Mouse (Mus musculus) forebrain, postnatal 0 days (tissue): ENCODE measurements around the gene Cop1. TPM values are rescaled to one million over a fixed set of nuclear protein-coding genes. Genes with fewer than 3 reads are reported as not detected.

Source experiments
- ATAC-seq: fragments of 200-750 bp; cut with Nextera tagmentation; 2 replicates; pipeline ENCODE4 v1.8.0; 2017; ENCODE audit warnings: mild to moderate bottlenecking, moderate library complexity
- DNase-seq: peaks from one replicate; pipeline ENCODE4 v3.0.0-alpha.2; 2015
- H3K27ac ChIP-seq: fragments of 300-500 bp; sonication (generic); 2 replicates; pipeline ENCODE4 v1.5.1; 2014; ENCODE audit warnings: low read depth, mild to moderate bottlenecking, antibody characterized with exemption, low read length, moderate library complexity, mixed read lengths
- H3K27me3 ChIP-seq: fragments of 300-500 bp; sonication (generic); 2 replicates; pipeline ENCODE4 v1.6.1; 2014; ENCODE audit warnings: mild to moderate bottlenecking, low read length, mixed read lengths; ENCODE audit not compliant: insufficient read depth
- H3K36me3 ChIP-seq: fragments of 300-500 bp; sonication (generic); 2 replicates; pipeline ENCODE4 v1.6.1; 2014; ENCODE audit warnings: mild to moderate bottlenecking, moderate library complexity; ENCODE audit not compliant: insufficient read depth
- H3K4me1 ChIP-seq: fragments of 300-500 bp; sonication (generic); 2 replicates; pipeline ENCODE4 v1.6.1; 2014; ENCODE audit warnings: antibody characterized with exemption; ENCODE audit not compliant: insufficient read depth
- H3K4me2 ChIP-seq: fragments of 300-500 bp; sonication (generic); 2 replicates; pipeline ENCODE4 v1.6.1; 2014; ENCODE audit warnings: low read depth, mild to moderate bottlenecking, moderate library complexity
- H3K4me3 ChIP-seq: fragments of 300-500 bp; sonication (generic); 2 replicates; pipeline ENCODE4 v1.5.1; 2014; ENCODE audit warnings: low read depth, low read length, mixed read lengths
- H3K9ac ChIP-seq: fragments of 300-500 bp; sonication (generic); 2 replicates; pipeline ENCODE4 v1.6.1; 2014; ENCODE audit warnings: mild to moderate bottlenecking
- H3K9me3 ChIP-seq: fragments of 300-500 bp; sonication (generic); 2 replicates; pipeline ENCODE4 v1.6.1; 2016; ENCODE audit warnings: low read length
- CTCF ChIP-seq: sonication (generic); IDR thresholded peaks from 2 replicates; pipeline ENCODE4 v1.5.1; 2016; ENCODE audit warnings: antibody characterized with exemption, control low read depth, low read depth
- WGBS: fragments of 180-500 bp; shearing (Covaris S2); extraction: QIAGEN DNeasy Blood & Tissue Kit; methylation state at CpG from one replicate; pipeline ENCODE4 v1.1.7; 2014; 5-methylcytosine and 5-hydroxymethylcytosine counted together
- polyA plus RNA-seq: library from polyadenylated mRNA; unstranded; fragments of >200 nt; fragmentation: Nextera tagmentation; extraction: Ambion mirVana; gene quantifications from 2 replicates; pipeline ENCODE4 v1.2.1, GENCODE M21; 2015
- total RNA-seq: library from RNA; depleted of rRNA; stranded (reverse); fragments of >200 nt; gene quantifications from 2 replicates; pipeline ENCODE4 v1.2.3, GENCODE M21; 2014

Cop1 gene
- total and polyA plus RNA-seq, 2 experiments from 2014 or later, result 61.0 to 147 TPM

DNA sequence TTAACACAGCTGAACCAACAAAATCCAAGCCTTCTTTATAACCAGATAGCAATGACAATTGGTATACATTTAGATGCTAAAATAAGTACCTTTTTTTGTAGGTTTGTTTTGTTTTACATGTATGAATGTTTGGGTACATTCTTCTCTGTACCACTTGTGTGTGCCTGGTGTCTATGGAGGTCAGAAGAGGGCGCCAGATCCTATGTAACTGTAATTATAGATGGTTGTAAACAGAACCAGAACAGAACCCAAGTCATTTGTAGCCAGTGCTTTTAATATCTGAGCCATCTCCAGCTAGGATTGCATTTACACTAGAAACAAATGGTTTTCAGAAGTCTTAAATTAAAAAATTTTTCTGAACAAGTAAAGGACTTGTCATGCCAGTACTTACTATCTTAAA, 54.7 kb downstream of the Cop1 start:
- no peak for DNase-seq
- WGBS, result 74% methylated on average over 1 of the region's 1 CpGs

GRCm38 (mm10) chr1:159290219-159290618, 58.1 kb downstream of the Cop1 start:
- no peaks in the 10 kb centered on the region for H3K4me1 ChIP-seq
- H3K9ac ChIP-seq, result no peak overlapping the region
- no peak overlapping the region for H3K27ac ChIP-seq
- H3K4me3 ChIP-seq, result no peak overlapping the region
- H3K27me3 ChIP-seq, result no peaks in the 10 kb centered on the region
- no peaks in the 10 kb centered on the region for H3K36me3 ChIP-seq
- ATAC-seq, result no peak
- peak; percentile 70 for DNase-seq
- no peak overlapping the region for H3K4me2 ChIP-seq
- peak; percentile 71 for TF ChIP-seq CTCF
- H3K9me3 ChIP-seq, result no peaks in the 10 kb centered on the region

More for the DNA sequence above, 54.7 kb downstream of the Cop1 start:
- no peaks in the 10 kb centered on the region for H3K27me3 ChIP-seq
- no peak overlapping the region for H3K27ac ChIP-seq
- H3K36me3 ChIP-seq, result peaks cover 4% of the 10 kb centered on the region; the same call in 1 of the 2 replicates
- ATAC-seq, result no peak
- no peak overlapping the region for H3K9ac ChIP-seq
- no peak overlapping the region for H3K4me2 ChIP-seq
- TF ChIP-seq CTCF, result peak; percentile 34; the same call in 1 of the 2 replicates
- H3K4me3 ChIP-seq, result no peak overlapping the region
- no peaks in the 10 kb centered on the region for H3K9me3 ChIP-seq
- no peaks in the 10 kb centered on the region for H3K4me1 ChIP-seq

DNA sequence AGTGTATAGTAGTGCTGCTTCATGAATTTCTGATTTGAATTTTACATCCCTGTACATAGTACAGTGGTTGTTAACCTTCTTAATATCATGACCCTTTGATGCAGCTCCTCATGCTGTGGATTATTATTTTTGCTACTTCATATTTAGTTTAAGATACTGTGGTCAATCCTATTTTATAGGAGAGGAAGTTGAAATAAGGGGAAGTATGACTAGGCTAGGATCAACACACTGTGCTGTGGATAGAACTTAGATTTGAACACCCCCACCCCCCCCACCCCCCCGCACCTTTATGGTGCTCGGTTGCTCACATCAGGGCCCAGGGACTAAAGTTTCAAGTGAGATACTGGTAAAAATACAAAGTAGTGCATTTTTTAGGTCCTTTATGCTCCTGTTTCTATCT, 58.7 kb downstream of the Cop1 start:
- Histone ChIP-seq H3K4me1 (no peaks in the 10 kb centered on the region), H3K27ac (no peak overlapping the region), H3K27me3 (no peaks in the 10 kb centered on the region), H3K4me3 (no peak overlapping the region), H3K9ac (no peak overlapping the region), H3K9me3 (no peaks in the 10 kb centered on the region), H3K36me3 (no peaks in the 10 kb centered on the region), H3K4me2 (no peak overlapping the region)
- 98% methylated on average over 2 of the region's 2 CpGs for WGBS
- ATAC-seq (no peak), DNase-seq (no peak)
- no peak for TF ChIP-seq CTCF

GRCm38 (mm10) chr1:159301418-159302082, 69.4 kb downstream of the Cop1 start:
- H3K9me3 ChIP-seq, result no peaks in the 10 kb centered on the region
- H3K4me1 ChIP-seq, result no peaks in the 10 kb centered on the region
- no peak overlapping the region for H3K27ac ChIP-seq
- H3K27me3 ChIP-seq, result no peaks in the 10 kb centered on the region
- no peak overlapping the region for H3K4me3 ChIP-seq
- 95% methylated on average over 7 of the region's 7 CpGs for WGBS
- no peak for TF ChIP-seq CTCF
- no peak overlapping the region for H3K9ac ChIP-seq
- H3K4me2 ChIP-seq, result no peak overlapping the region
- DNase-seq (no peak), ATAC-seq (no peak)
- 0 out of 2 replicates have a peak, but pooled peaks cover 3% of the 10 kb centered on the region for H3K36me3 ChIP-seq

DNA sequence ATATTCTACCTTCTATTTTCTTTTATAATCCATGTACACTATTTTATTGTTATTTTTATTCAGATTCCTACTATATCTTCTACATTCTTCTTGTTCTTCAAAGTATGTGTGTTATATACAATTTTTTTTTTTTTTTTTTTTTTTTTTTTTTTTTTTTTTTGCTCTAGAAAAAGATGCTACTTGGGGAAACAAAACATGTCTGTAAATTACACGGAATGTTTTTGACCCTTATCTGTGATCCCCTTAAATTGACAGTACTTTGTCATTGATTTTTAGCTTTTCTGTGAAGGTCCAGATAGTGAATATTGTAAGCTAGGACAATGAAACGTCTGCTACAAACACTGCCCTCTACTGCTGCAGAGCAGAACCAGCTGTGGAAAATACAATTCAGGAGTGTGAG, 81.5 kb downstream of the Cop1 start:
- H3K9me3 ChIP-seq, result no peaks in the 10 kb centered on the region
- no peak overlapping the region for H3K27ac ChIP-seq
- no peak overlapping the region for H3K4me3 ChIP-seq
- no peaks in the 10 kb centered on the region for H3K27me3 ChIP-seq
- peaks cover 4% of the 10 kb centered on the region; the same call in 1 of the 2 replicates for H3K36me3 ChIP-seq
- H3K4me2 ChIP-seq, result no peak overlapping the region
- TF ChIP-seq CTCF, result no peak
- 76% methylated on average over 2 of the region's 2 CpGs for WGBS
- no peak overlapping the region for H3K9ac ChIP-seq
- no peak for DNase-seq
- ATAC-seq, result no peak
- no peaks in the 10 kb centered on the region for H3K4me1 ChIP-seq

- TF ChIP-seq CTCF, result peak; percentile 34; the same call in 1 of the 2 replicates
- no peaks in the 10 kb centered on the region for H3K36me3 ChIP-seq
- ATAC-seq (no peak), DNase-seq (no peak)
- H3K4me1 ChIP-seq, result no peaks in the 10 kb centered on the region
- H3K4me3 ChIP-seq, result no peak overlapping the region
- 93% methylated on average over 1 of the region's 1 CpGs for WGBS
- H3K27me3 ChIP-seq, result no peaks in the 10 kb centered on the region
- H3K27ac ChIP-seq, result no peak overlapping the region
- no peak overlapping the region for H3K4me2 ChIP-seq
- no peak overlapping the region for H3K9ac ChIP-seq
- no peaks in the 10 kb centered on the region for H3K9me3 ChIP-seq
Observed at GRCm38 (mm10) chr1:159322586-159322985, 90.5 kb downstream of the Cop1 start.

- Histone ChIP-seq H3K4me3 (no peak overlapping the region), H3K4me2 (no peak overlapping the region), H3K4me1 (no peaks in the 10 kb centered on the region), H3K36me3 (peaks cover 13% of the 10 kb centered on the region), H3K9me3 (no peaks in the 10 kb centered on the region), H3K27me3 (no peaks in the 10 kb centered on the region), H3K9ac (no peak overlapping the region), H3K27ac (no peak overlapping the region)
- WGBS, result 65% methylated on average over 4 of the region's 4 CpGs
- DNase-seq (no peak), ATAC-seq (no peak)
- no peak for TF ChIP-seq CTCF
Observed at GRCm38 (mm10) chr1:159331008-159331407, 98.9 kb downstream of the Cop1 start.
